Mouse (Mus musculus): Measurements from ENCODE around the gene Ppp5c. TPM values are rescaled to one million over a fixed set of nuclear protein-coding genes. Genes with fewer than 3 reads are reported as not detected.
"Not testable (repeated sequence)": the region's sequence is repeated elsewhere in the genome, so short reads cannot be mapped to it uniquely, and the experiment has no call there.

Gene Ppp5c
- 198 and 205 TPM in 2 replicates for polyA plus RNA-seq (2012; rRNA removed)

DNA sequence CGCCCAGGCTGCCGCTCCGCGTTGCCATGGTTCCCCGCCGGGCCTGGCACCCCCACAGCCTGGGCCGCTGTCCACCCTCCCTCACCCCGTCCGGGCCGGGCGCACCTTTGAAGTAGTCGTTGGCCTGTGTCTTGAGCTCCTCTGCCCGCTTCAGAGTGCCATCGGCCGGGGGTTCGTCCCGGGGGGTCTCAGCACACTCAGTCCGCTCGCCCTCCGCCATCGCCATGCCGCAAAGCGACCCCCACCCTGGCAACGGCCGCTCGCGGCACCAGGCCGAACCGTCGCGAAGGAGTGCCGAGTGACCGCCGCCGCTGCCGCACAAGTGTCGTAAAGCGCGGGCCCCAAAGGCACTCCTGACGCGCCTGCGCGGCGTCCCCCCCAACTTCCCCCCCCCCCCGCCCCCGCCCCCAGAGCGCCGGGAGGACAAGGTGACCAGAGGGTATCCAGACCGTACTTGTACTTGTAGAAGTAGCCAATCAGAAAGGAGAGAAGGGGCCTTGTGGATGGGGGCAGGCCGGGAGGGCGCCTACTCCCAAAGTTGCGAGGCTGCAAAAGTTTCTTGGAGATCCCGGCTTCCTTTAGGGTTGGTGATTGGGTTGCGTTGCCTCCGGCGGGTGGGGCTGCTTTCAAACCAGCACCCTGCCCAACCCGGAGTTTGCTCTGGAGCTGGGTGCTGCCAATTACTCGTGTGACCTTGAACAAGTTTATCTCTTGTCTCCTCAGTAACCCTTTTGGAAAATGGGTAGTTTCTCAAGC is at the start of gene Ppp5c:
Gene Ppp5c (minus strand): TSS at position 337 of the 756 bp plus-strand sequence.
- under 1% methylated on average over 57 of the region's 58 CpGs for WGBS
- DNase-seq (ENCODE audit: low read depth, low spot score): no peak

DNA sequence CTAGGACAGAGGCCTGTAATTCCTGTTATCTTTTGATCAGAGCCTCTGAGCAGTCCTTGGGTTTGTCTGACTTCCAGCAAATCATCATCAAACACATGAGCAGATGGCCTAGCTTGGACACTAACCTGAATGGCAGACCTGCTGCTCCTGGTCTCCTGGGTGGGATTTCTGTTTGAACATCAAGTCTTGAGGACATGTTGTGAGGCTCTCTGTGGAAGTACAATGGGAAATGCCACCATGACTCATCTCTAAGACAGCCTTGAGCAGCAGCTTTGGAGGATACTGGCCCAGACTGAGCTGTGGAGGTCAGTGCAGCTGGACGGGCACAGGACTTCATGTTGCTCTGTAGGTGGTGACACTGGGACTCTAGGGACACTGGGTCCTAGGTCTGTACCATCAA is 48.8 kb upstream of the Ppp5c start:
- no peak for DNase-seq (ENCODE audit: low read depth, low spot score)
- 93% methylated on average over 1 of the region's 1 CpGs for whole genome bisulfite sequencing

DNA sequence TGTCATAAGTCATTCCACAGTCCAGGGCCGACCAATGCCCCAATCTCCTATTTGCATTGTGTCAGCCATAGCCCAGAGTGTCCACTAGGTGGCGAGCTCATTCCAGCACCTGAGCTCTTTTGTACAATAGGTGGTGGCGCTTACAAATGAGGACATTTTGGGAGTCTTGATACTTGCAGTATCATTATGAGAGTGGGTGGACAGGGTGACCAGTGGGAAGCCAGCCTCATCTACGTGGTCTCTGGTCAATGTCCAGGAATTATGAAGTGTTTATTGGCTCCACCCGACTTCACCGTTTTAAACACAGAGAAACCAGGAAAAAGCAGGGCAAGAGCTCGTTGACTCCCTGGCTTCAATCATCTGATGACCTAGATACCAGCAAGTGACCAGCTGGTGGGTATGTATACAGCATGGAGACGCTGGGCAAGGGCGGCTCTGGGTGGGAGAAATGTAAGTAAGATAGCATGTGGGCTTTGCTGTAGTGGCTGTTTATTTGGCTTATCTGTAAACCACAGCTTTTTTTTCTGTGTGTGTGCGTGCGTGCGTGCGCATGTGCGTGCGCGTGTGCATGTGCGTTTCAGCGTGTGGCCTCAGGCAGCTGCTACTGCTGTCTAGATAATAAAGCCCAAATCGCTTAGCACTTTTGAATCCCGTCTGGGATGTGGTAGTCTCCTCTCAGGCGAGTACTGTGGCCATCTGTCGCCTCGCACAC is 46.3 kb upstream of the Ppp5c start, which contains the start of gene Psg16:
Gene Psg16 (plus strand): TSS at position 137 of the 712 bp plus-strand sequence.
- no peak for DNase-seq (ENCODE audit: low read depth, low spot score)
- WGBS: 61% methylated on average over 23 of the region's 23 CpGs

DNA sequence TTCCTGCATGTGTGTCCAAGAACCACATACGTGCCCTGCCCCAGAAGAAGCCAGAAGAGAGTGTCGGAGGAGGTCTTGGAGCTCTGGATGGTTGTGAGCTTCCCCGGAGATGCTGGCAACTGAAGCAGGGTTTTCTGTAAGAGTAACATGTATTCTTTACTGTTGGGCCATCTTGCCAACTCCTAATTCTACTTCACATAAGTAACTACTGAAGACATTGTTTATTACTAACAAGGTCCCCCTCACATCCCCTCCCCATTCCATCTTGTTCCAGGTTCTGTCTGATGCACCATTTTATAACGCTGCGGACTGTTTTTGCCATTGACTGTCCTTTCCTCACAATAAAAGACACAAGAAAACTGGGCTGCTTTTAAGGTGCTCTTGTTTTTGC is 45.8 kb upstream of the Ppp5c start:
- no peak for DNase-seq (ENCODE audit: low read depth, low spot score)
- WGBS: 55% methylated on average over 5 of the region's 5 CpGs

DNA sequence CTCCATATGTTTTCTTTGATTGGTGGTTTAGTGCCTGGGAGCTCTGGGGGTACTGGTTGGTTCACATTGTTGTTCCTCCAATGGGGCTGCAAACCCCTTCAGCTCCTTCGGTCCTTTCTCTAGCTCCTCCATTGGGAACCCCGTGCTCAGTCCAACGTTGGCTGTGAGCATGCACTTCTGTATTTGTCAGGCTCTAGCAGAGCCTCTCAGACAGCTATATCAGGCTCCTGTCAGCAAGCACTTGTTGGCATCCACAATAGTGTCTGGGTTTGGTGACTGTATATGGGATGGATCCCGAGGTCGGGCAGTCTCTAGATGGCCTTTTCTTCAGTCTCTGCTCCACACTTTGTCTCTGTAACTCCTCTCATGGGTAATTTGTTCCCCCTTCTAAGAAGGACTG is 39.9 kb upstream of the Ppp5c start:
- WGBS: 60% methylated on average over 5 of the region's 5 CpGs
- not testable (repeated sequence) for DNase-seq (ENCODE audit: low read depth, low spot score)

DNA sequence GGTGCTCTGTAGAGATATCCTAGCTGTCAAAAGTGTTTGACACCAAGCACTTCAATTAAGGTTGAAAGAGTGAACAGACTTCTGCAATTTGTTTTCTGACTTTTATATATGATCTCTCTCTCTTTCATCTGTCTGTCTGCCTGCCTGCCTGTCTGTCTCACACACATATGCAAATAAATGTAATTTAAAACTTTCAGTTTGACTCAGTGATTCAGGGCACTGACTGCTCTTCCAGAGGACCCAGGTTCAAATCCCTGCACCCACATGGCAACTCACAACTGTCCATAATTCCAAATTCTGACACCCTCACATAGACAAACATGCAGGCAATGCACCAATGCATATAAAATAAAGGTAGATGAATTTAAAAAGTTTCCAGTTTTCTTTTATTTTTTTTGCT is 39.3 kb upstream of the Ppp5c start:
- DNase-seq (ENCODE audit: low read depth, low spot score): no peak

DNA sequence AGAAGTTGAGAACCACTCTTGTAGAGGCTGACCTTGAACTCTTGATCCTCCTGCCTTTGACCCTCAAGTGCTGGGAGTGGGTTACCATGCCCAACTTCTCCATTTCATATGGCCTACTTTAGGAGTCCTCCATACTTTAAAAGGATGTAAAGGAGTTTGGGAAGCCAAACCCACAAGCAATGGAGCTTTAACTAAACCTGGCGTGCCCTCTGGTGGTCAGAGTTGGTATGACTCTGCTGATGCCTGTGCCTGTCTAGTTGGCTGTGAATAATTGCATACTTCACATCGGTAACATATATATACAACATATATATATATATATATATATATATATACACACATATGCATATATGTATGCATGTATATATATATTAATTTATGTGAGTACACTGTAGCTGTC is 38.7 kb upstream of the Ppp5c start:
- WGBS: 0% methylated on average over 2 of the region's 2 CpGs
- no peak for DNase-seq (ENCODE audit: low read depth, low spot score)

DNA sequence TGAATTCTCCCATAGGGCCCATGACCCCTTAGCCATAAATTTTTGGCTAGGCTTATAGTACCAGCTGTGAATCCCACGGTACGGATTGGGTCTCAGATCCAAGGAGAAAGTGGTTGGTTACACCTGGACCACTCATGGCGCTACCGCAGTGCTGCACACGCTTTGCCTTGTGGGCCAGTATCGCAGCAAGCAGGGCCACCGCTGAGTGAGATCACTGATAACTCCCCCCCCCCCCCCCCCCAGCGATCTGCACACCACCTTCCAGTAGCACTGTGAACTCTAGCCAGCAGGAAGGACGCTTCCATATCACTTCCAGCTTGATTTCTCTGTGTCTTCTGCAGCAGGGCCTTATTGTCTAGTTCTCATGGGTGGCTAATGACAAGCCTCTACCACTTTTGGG is 37.9 kb upstream of the Ppp5c start:
- WGBS: 72% methylated on average over 9 of the region's 9 CpGs
- DNase-seq (ENCODE audit: low read depth, low spot score): no peak

DNA sequence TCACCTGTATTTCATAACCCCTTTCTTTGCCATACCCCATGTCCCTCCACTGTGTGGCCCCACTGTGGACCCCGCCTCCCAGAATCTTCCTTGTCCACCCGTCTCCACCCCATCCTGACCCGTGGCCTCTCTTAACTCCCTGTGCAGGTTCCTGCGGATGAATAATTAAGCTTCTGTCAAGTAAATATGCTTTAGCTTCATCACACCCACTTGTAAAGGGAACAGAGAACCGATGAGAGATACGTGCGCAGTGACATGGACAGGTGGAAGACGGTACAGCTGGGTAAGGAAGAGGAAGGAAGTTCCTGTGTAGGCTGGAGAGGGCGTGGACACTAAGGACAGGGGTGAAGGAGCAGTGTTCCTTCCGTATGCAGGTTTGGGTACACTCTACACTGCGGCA is 35.1 kb upstream of the Ppp5c start:
- peak; percentile 81 for DNase-seq (ENCODE audit: low read depth, low spot score)
- WGBS: 6% methylated on average over 11 of the region's 11 CpGs

DNA sequence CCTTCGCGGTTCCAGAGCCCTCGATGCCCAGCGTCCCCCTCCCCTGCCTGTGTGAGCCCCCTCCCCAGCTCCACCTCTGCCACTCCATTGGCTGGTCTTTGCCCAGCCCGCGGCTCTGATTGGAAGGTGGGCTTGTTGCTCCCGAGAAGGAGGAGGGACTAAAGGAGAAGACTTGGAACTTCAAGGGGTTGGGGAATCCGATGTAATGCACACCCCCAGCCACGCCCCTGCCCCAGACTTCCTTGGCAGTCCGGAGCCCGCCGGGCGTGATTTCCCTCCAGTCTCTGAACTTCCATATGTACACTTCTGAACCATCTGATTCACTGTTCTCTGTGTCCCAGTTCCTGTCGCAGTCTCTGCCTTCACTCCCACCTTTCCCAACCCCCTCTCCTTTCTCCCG is 34.7 kb upstream of the Ppp5c start, which contains the start of gene Hif3a:
Gene Hif3a (minus strand): TSS at position 39 of the 400 bp plus-strand sequence.
- 3% methylated on average over 15 of the region's 15 CpGs for WGBS
- DNase-seq (ENCODE audit: low read depth, low spot score): no peak

DNA sequence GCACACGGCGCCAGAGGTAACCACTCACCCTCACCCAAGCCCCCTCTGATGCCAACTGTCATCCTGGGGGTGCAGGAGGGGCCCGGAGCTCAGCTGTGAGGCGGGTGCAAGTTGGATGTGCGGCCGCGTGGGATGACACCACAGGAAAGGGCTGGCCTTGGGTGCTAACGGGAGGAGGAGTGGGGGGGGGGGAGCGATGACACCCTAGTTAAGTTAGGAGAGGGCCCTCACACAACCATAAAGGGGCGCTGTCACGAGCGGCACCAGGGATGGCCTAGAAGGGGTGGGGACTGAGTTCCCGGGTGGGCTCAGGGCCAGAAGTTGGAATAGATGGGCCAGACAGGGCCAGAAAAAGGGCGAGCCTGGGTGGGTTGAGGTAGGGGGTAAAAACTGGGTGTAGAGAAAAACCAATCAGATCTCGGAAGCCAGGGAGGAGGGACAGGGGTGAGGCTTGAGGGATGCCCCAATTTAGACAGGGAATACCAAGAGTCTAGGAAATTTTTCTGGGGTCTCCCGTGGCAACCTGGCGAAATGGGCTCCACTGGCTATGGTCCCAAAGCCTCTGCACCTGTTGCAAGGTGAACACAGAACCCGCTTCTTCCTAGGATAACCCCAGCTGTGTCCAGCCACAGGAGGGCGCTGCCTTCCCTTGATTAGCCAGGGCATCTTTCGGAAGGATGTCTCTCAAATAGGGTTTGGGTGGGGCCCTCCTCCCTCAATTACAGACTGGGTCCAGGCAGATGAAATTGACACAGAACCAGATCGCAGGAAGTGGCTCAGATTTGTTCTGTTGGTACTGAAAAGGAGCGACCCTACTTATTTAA is 33.3 kb upstream of the Ppp5c start:
- no peak for DNase-seq (ENCODE audit: low read depth, low spot score)

DNA sequence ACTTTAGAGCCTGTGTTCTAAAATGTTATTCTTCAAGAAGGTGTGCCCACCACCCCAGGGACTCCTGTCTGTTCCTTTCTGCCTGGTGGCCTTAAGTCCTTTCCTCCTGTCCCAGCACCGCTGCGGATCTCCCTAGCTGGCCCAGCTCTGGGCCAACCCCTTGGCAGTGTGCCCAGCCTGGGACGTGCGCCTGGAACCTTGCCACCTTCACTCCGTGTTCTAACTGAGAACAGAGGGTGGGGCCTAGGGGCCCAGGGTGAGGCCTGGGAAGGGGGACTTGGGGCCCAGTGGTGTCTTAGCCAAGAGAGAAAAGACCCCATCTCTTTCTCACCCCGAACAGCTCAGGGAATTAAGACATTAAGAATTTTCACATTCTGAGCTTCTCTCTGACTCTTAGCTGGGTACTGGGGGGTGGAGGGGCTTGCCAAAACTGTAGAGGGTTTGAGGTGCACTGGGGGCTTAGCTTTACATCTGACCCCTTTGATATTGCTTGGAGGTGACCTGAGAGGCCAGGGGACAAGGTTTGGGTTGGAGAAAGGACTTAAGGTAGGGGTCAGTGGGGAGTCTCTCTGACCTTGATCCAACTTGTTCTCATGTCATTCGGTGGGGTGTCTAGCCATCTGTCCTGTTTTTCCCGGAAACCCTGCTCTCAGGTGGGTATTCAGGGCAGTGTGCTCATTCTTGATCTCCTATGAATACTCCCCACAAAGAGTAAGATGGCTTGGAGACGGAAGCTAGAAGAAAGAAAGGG is 32.5 kb upstream of the Ppp5c start:
- 10% methylated on average over 9 of the region's 9 CpGs for WGBS
- peak; percentile 87 for DNase-seq (ENCODE audit: low read depth, low spot score)

More for the DNA sequence above, 33.3 kb upstream of the Ppp5c start:
- WGBS: 35% methylated on average over 21 of the region's 22 CpGs

DNA sequence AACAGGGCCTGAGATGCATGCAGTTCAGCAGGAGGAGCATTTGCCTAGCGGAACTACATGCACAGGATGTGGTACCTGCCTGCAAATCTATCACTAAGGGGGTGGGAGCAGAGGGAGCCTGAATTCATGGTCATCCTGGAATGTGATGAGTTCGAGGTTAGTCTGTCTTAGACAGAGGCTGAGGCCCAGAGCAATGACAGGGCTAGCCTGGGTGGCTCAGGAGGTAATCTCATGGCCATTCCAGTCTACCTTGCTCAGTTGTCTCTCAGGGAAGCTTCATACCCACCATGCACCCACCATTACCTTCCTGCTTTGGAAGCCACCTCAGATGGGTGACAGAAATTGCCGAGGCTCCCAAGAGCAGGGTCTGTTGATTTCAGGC is 31.7 kb upstream of the Ppp5c start:
- 54% methylated on average over 3 of the region's 3 CpGs for WGBS
- DNase-seq (ENCODE audit: low read depth, low spot score): no peak

DNA sequence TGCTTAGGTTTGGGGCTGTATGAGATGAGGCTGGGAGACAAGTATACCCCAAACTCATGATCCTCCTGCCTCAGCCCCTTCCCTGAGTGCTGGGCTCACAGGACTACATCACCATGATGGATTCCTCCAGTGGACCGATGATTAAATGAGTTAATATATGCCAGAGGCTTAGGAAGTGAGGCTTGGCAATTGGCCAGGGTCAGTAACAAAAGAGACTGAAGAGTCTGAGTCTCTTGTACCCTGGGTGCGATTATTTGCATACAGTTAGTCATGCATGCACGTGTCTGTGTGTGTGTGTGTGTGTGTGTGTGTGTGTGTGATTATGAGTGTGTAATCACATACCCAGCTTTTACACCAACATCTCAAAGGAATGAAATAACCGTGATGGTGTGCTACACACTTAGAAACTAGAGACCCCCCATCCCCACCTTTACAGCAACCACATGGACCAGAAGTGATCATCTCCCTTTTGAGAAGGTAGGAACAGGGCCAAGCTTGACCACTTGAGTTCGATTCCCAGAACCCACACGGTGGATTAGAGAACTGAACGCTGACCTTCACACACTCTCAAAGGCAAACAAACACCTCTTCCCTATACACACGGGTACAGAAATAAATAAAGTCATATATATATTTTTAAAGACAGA is 31.2 kb upstream of the Ppp5c start:
- WGBS: 10% methylated on average over 8 of the region's 8 CpGs
- no peak for DNase-seq (ENCODE audit: low read depth, low spot score)

DNA sequence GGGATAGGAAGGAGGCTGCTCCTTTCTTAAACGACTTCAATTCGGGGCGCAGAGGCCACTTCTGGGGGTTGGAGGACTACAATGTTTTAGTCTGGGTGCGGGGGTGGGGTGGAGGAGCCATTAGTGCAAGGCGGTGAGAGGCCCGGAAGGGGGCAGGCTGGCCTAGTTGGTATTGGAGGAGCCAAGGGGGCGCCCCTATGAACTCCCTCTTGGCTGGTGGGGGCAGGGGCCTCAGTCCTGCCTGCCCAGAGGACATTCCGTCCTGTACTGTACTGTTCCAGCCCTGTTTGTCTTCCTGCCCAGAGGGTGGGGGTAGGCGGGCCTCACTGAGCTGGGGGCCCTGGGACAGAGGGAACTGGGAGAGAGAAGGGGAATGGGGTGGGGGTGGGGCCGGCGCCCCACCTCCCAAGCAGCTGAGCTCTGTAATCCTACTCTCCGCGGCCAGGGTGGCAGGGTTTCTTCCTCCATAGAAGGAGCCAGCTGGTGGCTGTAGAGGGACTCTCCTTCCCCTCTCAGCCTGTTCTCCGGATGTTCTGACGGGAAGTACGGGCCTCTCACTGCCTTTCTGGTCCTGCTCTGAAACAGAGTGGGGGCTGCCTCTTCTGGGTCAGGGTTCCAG is 30.5 kb upstream of the Ppp5c start:
- WGBS: 9% methylated on average over 16 of the region's 16 CpGs
- DNase-seq (ENCODE audit: low read depth, low spot score): no peak

DNA sequence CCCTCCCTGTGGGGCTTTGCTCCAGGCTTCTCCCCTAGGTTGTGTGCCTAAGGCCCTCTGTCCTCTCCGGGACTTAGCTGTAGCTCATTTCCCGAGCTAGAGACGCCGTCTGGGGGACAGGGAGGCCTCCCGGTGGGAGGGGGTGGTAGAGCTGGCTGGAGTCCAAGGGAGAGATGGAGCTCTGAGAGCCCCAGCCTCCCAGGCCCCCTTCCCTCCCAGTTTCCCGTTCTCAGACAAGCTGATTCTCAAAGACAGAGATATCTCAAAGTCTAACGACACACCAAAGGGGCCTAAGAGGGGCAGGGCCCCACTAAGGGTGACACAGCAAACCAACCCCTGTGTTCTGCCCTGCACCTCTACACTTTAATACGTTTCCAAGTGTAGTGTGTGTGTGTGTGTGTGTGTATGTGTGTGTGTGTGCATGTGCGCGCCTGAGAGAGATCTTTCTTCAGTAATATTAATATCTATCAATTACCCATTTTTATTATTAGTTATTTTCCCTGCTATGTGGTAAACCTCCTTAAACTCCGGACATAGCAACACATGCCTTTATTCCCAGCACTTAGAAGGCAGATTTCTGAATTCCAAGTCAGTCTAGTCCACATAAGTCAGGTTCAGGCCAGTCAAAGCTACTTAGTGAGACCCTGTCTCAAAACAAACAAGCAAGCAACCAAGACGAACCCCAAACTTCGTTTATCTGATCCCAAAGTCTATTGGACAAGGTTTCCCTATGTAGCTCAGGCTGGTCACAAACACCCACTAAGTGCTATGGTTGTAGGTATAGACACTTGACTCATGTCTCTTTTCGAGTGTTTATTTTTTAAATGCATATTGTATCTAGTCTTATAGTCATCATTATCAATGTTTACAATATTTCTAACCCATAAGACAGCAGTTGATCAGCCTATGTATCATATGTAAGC is 29.1 kb upstream of the Ppp5c start:
- 30% methylated on average over 14 of the region's 14 CpGs for WGBS
- DNase-seq (ENCODE audit: low read depth, low spot score): no peak

DNA sequence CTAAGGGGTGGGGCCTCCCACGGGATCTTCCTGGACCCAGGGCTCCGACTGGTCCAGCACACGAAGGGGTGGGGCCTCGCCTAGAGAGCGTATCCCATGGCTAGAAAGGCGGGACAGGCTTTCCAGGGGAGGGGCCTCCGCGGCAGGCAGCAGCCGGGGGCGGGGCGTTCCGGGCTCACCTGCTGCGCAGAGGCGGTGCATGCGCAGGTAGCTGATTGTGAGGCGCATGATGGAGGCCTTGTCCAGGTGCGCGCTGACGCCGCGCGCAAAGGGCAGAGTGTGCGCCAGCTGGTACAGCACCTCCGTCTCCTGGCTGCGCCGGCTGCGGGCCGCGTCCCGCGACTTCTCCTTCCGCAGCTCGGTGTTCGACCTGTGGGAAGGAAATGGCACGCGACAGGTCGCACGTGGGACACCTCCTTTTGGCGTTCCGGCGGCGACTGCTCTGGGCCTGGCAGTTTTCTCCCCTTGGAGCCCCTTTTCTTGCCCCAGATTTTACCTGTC is 28.4 kb upstream of the Ppp5c start:
- 1% methylated on average over 42 of the region's 42 CpGs for WGBS
- no peak for DNase-seq (ENCODE audit: low read depth, low spot score)
